Mouse (Mus musculus): ENCODE results near the gene Ncapd2.

Ncapd2 gene

DNA sequence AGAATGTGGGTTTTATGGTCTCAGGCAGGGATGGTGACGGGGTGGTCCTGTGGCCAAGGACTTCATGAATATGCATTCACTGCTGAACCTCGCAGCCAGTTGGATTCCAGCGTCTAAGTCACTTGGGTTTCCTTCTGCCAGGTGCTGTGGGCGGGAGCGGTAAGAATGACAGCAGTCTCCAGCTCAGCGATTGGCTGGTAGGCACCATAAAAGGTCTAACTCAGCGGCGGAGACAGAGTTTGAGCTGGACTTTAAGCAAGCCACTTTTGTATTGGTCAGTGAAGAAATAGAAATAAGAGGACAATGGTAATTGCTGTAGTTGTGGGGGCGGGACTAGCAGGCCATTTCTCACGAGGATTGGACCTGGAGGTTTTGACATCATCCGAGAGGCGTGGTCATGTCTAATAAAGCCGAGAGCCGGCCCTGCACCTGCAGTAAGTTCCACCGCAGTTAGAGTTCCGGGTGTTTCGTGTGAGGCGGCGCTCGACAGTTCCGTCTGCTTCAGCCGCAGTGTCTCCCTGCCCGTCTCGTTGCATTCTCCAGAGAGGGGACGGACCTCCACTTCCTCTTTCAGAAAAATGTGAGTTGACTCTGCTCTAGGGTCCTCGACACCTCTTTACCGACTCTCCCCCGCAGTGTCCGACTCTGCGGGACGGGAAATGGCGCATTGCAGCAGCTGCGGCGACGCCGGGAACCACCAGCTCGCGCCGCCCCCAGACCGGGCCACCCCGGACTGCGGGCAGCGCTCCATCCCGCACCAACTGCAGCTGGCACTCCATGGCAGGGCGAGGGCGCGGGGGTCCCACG is 23.9 kb upstream of the Ncapd2 start, which contains the start of gene Vamp1:
Vamp1 (plus strand) TSS at position 404 of the 807 bp plus-strand sequence.
- DNase-seq (ENCODE audit: low spot score in 2 of 2): peak; percentile 86 to 87

DNA sequence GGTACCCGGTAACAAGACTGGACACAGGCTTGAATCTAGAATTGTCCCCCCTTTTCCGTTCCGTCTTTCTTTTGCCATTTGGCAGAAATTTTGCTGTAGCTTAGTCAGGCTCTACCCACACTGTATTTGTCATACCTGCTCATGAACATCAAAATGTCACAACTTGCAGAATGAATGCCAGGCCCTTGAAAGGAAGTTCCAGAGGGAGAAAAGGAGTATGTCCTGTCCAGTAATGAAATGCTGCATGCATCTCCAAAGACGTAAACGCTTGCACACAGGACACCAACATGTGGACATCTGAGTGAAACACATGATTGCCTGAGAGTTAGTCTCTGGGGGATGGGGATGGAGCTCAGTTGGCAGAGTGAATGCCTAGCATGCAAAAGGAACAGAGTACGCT is 22.2 kb upstream of the Ncapd2 start:
- no peak for DNase-seq (ENCODE audit: low spot score in 2 of 2)

DNA sequence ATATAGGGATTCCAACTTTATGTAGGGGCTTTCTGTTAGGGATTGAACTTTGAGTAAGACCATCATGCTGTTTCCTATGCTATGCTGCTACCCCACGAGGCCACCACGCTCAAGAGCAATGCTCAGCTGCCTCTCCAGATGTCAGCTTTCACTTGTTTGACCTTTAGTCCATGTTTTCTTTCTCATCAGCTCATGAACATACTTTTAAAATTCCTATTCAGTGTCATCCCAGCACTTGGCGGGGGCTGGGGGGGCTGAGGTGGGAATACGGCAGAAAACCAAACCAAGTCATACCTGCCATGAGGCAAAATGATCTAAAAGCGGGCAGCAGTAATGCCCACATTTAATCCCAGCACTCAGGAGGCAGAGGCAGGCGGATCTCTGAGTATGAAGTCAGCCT is 21.6 kb upstream of the Ncapd2 start:
- DNase-seq (ENCODE audit: low spot score in 2 of 2): no peak

DNA sequence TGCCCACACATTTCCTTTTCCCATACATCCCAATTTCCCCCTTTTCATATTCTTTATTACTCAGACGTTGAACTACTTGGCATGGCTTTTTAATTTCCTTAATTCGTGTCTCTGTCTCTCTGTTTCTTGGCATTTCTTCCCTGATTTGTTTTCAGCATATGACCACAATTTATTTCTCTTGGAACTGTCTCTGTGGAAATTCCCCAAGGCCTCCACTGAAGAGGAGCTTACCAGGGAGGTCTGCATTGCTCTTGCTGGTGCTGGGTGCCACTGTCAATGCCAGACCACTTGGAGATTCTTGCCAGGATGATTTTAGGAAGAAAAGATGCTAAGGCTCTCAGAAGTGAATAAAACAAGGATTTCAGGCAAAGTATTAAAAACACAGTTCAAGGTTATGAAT is 21.1 kb upstream of the Ncapd2 start:
- DNase-seq (ENCODE audit: low spot score in 2 of 2): no peak

DNA sequence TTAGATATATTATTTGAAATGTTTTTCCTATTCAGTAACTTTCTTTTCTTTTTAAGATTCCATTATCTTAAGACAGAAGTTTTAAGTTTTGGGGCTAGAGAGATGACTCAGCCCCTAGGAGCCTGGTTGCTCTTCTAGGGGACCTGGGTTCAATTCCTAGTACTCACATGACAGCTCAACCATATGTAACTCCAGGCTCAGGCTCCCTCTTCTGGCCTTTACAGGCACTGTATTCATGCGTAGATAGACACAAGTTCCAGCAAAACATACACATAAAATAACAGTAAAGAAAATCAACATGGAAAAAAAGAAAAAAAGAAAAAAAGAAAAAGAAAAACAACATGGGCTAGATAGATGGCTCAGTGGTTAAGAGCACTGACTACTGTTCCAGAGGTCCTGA is 18.9 kb upstream of the Ncapd2 start:
- DNase-seq (ENCODE audit: low spot score in 2 of 2): no peak

DNA sequence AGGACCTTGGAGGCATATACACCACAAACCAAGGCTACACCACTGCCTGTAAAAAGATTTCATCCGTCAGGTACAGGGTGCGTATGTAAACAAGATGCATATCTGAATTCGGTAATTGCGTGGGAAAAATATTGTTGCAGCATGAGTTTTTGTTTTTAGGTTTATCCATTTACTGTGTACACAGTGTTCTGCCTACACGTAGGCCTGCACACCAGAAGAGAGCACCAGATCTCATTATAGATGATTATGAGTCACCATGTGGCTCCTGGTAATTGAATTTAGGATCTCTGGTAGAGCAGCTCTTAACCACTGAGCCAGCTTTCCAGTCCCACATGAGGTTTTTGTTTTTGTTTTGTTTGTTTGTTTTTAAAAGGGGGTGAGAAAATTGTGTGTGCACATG is 5.7 kb upstream of the Ncapd2 start:
- no peak for DNase-seq (ENCODE audit: low spot score in 2 of 2)

DNA sequence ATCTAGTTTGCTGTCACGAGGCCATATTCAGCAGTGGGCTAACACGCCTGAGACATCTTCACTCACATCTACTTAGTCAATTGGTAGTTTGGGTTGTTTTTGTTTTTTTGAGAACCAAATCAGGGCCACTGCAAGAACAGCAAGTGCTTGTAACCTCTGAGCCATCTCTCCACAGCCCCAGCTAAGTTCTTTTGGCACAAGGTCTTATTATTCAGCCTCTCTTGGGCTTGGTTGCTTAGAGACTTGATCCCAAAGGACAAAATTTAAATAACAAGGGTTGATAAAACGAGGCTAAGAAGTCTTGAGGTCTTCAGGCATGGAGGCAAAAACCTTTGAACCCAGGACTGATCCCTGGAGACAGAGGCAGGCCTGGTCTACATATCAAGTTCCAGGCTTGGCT is 4.8 kb upstream of the Ncapd2 start:
- no peak for DNase-seq (ENCODE audit: low spot score in 2 of 2)

DNA sequence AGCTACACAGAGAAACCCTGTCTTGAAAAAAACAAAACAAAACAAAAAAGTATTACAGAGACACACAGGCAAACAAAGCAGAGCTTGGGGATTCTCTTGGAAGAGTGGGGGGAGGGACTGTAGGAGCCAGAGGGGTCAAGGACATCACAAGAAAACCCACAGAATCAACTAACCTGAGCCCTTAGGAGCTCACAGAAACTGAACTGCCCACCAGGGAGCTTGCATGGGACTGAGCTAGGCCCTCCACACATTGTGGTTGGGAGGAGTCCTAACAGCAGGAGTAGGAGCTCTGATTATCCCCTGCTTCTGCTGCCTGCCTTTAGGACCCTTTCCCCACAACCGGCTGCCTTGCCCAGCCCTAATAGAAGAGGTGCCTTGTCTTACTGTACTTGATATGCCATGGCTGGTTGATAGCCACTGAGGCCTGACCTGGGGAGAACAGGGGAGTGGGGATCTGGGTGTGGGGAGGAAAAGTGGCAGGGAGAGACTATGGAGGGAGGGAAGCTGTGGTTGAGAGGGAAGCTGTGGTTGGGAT is 4.1 kb upstream of the Ncapd2 start:
- DNase-seq (ENCODE audit: low spot score in 2 of 2): no peak

DNA sequence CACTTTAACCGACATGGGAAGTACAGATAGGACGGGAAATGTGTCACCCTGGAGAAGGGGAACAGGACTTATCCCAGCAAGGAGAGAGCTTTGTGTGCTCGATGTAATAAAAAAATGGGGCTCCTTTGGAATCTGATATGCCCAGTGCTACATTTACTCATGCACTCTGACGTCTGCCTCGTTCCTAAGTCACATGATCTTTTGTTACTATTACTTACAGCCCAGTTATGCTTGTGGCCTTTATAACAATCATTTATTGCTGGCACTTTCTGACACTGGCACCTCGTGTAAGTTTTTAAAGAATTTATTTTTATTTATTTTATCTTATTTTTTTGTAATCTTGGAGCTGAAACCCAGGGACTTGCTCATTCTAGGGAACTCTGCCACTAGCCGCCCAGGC is 1.9 kb upstream of the Ncapd2 start:
- no peak for DNase-seq (ENCODE audit: low spot score in 2 of 2)

DNA sequence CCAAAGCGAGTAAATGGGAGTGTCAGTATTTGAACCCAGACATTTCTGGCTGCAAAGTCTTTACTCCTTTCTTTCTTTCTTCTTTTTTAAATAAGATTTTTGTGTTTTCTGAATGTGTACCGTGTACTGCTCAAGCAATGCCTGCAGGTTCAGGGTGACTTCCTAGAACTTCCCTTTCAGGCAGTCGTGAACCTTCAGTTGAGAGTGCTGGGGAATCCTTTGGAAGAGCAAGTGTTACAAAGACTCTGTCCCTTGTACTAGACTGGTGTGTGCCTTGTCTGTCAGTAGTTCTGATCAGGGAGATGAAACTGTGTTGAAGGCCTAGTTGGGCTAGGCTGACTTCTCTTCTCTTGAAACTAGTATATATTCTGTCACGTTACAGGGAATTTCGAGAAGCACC is 1.3 kb upstream of the Ncapd2 start:
- no peak for DNase-seq (ENCODE audit: low spot score in 2 of 2)

DNA sequence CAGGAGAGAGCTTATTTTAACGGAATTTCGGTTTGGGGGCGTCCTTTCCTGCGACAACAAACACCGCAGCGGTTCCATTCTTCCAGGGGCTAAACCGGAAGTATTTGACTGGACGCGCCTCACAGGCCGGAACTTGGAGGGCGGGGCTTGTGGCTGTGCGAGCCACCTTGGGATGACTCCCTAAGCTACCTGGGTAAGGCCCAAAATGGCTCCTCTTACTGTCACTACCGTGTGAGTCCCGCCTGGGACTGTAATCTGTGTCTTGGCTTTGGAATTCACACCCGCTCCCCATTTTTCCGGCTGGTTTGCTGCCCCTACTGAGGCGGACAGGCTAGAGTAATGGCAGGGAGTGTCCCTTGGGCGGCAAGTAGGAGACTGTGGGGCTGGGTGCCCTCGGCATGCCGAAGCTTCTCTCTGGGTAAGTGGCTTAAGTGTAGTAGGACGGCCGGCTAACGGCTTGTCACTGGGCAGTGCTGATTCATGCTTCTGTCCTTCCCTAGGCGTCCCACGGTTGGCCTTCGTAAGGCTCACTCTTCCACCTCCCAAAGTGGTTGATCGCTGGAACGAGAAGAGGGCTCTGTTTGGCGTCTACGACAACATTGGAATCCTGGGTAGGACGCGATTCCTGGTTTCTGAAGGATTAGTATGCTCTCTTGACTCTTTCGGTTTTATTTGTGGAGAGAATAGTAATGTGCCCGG is 664 bp upstream of the Ncapd2 start:
- DNase-seq (ENCODE audit: low spot score in 2 of 2): peak; percentile 70 to 89

DNA sequence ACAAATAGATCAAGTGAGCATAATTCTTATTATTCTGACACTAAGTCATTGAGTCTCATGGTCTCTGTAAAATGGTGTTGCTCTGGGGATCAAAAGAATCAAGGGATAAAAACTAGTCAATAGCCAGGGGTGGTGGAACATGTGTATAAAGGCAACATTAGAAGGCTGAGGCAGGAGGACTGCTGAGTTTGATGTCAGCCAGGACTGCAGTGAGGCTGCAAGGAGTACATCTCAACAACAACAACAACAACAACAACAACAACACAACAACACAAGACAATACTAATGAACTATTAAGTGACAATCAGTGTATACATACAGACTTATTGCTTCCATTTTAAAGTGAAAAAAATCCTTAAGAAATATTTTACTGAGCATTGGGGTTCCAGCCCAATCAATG is 685 bp downstream of the Ncapd2 start:
- DNase-seq (ENCODE audit: low spot score in 2 of 2): no peak

DNA sequence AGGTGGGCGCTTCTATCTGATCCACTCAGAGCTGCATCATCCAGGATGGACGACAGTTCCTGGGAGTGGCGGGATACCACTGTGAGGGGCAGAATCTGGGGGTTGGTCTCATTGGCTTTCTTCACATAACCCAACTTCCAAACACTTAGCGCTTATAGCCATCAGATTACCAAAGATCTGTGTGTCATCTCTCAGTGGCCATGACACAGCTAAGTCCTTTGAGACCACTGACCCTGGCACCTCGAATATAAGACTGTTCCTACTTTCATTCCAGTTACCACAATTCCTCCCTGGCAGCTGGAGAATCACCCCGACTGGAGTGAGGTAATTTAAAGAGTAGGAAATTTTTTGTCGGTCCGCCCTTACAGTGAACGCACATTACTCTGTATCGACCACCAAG is 5.3 kb downstream of the Ncapd2 start:
- no peak for DNase-seq (ENCODE audit: low spot score in 2 of 2)

DNA sequence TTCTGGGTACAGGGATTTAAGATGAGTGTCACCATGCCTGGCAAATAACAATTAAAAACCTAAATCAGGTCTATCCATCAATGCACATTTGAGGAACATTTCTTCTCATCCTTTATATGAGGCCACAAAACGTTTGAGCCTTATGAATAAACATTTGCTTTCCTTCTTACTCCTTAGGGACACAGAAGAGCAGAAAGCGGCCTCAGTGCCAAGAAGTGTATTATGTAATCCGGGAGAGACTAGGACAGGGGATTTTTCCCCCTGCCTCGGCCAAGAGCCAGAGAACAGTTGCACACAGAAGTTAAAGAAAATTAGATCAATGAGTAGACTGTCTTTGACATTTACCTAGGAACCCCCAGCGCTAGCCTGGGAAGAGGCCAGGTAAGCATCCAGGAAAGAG is 9.4 kb downstream of the Ncapd2 start:
- no peak for DNase-seq (ENCODE audit: low spot score in 2 of 2)

DNA sequence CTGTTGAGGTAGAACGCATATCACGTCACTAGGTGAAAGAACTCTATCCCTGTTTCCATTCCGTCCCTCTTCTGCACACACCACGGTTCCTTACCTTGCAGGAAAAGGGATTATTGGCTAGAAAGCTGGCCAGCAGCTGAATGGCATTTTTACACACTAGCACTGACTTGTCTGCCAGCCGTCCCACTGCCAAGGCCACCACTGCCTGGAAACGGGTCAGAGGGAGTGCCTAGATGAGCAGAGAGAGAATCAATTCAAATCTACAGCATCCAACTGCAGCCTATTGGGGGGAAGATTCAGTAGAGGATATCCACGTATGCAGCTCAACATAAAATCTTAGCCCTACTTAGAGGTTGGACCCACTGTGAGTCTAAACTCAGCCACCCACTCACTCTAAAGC is 11.9 kb downstream of the Ncapd2 start:
- DNase-seq (ENCODE audit: low spot score in 2 of 2): no peak

DNA sequence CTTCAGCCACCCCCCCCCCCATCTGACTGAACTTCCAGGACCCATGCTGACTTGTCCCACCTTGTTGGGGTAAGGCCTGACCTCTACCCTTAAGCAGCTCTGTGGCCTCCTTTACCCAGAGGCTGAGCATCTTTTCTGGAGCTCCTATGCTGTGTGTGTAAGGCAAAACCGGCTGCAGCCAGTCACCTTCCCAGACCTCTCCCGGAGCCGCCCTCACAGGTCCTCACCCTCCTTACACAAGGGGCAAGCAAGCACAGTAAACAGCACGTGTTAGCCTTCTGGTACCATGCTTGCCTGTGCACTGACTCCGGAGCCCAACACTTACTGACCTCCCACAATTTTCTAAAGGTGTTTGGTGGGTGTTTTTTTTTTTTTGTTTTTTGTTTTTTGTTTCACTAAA is 16.0 kb downstream of the Ncapd2 start:
- no peak for DNase-seq (ENCODE audit: low spot score in 2 of 2)

DNA sequence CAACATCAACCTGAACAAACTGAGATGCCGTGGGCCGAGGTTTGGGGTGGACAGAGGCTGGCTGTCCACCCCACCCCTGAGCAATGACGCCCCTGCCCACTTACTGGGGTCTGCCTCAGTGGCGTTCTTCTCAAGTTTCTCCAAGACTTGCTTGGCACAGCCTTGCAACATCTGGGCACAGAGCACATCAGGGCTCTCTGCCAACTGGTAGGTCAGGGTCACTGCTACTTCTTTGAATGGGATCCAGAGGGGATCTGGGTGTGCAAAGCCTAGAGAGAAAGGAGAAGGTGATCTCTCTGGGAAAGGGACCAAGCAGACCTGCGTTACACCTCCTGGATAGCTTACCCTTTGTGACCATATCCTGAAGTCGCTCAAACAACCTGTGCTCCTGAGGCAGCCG is 18.2 kb downstream of the Ncapd2 start:
- DNase-seq (ENCODE audit: low spot score in 2 of 2): no peak

DNA sequence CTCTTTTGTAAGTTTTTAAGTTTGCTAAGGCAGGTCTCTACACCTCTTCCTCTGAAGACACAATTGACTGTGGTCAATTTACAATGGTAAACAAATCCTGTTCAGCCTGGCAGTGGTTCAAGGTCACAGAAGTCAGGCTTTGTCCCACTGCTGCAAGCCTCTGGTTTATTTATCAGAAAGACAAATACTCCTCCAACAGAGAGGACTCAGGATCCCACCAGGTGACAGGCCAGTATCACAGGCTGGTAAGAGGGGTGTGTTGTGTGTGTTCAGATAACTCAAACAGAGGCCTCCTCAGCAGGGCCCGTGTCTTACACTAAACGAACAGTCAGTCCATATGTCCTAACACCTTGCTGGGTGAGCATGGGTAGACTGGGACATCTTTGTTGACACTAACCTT is 19.0 kb downstream of the Ncapd2 start:
- no peak for DNase-seq (ENCODE audit: low spot score in 2 of 2)

DNA sequence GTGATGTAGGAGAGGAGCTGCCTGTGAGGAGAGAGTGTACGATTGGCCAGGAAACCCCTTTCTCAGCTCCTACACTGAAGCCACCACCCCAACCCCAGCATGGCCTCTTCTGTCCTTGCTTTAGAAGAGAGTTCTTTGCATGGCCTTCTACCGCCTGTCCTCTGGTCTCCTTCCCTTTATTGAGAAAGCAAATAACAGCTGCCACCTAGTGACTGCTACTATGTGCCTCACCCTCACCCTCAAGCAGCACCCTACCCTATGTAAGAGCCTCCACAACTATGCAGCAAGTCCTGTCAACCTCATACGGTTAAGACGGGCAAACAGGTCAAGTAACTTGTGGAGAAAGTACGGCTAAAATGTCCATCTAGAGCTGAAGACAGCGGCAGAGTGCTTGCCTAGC is 21.3 kb downstream of the Ncapd2 start:
- DNase-seq (ENCODE audit: low spot score in 2 of 2): no peak

DNA sequence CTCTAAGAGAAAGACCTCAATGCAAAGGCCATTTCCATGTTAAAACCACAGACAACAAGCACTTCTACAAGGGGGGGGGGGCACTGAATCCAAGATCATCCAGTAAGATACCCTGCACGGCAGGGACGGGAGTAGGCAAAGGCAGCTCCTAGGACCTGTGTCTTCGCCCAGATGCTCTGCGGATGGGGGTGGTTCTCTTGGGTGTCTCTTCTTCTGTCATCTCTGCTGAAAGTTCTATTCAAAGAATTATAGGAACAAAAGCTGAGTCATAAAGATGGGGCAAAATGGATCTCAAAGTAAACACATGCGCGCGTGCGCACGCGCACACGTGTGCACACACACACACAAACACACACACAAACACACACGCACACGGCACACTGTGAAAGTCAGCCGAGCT is 23.4 kb downstream of the Ncapd2 start:
- no peak for DNase-seq (ENCODE audit: low spot score in 2 of 2)

DNA sequence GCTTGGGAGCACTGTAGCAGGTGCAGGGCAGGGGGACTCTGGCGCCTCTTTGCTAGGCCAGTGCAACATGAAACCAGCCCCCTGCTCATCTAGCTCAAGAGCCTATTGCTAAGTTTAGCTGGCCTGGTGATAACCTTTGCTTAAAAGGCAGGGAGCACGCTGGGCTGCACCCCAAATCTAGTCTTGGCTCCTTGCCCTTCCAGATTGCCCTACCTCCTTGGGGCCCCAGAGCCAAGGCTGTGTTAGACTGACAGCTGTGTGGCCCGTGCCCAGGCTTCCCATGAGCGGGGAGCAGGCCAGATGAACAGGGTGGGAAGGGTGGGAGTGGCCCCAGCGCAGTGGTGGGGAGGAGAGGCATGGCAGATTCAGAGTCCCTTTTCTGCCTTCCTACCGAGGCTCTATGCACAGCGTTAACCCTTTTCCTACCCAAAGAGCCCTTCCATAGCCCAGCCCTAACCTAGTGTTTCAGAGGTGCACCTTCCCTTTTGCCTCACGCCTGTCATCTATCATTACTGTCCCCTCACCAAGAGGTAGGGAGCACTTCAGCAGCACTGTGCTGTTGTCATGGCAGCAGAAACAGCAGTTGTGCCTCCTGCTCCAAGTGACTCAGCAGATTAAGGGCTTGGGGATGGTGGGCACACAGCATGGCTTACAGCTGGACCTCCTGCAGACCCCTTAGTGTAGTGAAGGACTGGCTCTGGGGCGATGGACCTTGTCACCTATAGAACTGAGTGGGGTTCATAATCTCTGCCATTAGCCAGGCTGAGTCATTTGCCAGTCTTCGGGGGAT is 24.4 kb downstream of the Ncapd2 start:
- DNase-seq (ENCODE audit: low spot score in 2 of 2): no peak

DNA sequence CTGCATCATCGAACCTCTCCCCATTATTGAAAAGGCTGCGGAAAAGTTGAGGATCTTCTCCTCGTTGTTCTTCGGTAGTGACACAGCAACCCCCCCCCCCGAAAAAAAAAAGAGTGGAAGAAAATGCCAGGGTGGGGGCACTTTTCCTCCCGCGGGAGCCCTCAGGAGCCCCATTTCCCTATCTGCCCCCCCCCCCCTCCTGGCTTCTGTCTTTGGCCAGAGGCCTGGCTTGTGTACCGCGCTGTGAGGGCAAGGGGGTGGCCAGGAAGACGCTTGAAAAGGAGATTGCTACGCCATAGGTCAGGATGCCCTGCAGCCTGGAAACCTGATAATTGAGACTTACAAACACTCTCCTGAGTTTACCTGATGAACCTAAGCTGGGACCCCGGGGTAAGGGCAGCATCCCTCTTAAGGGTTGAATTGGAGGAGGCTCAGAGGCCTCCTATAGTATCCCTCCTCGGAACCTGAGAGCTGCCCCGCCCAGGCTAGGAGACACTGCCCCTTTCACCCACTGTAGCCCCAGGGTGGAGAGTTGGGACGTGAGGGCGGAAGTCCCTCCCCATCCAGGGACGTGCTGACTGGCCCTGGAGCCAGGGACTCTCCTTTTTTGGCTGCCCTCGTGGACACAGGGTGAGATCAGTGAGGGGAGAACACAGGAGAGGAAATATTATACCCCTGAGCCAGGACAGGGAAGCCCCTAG is 25.3 kb downstream of the Ncapd2 start, which contains the start of gene Gapdh:
Gapdh (minus strand) TSS at position 417 of the 701 bp plus-strand sequence.
- DNase-seq (ENCODE audit: low spot score in 2 of 2): peak in 1 of 2 experiments; percentile 47
